Mouse (Mus musculus): ENCODE data around the gene Olfr916. TPM values are rescaled to one million over a fixed set of nuclear protein-coding genes. Genes with fewer than 3 reads are reported as not detected.

The Olfr916 gene
- not detected for total RNA-seq (2021)
- long read RNA-seq, experiment 1 = 0 reads
- long read RNA-seq, experiment 2 = 0 reads

GRCm38 (mm10) chr9:38659775-38660174 is at the start of gene Olfr916:
Olfr916 (minus strand) TSS chr9:38659875.
- intact Hi-C loops (cut with DNase I) = no loop called here

GRCm38 (mm10) chr9:38674501-38674900 is 14.8 kb upstream of the Olfr916 start, which contains the start of gene Olfr918:
Olfr918 (minus strand) TSS chr9:38674601.
- DNase-seq (ENCODE audit: low spot score in 2 of 2) = no peak
- intact Hi-C loops (cut with DNase I) = no loop called here

More at GRCm38 (mm10) chr9:38659775-38660174, at the start of gene Olfr916:
- no peak for DNase-seq (ENCODE audit: low spot score in 2 of 2)

GRCm38 (mm10) chr9:38672887-38673286 is 13.2 kb upstream of the Olfr916 start:
- intact Hi-C loops (cut with DNase I) = no loop called here
- no peak for DNase-seq (ENCODE audit: low spot score in 2 of 2)

GRCm38 (mm10) chr9:38665742-38666141 is 6.1 kb upstream of the Olfr916 start, which contains the start of gene Olfr917:
Olfr917 (minus strand) TSS chr9:38665842.
- intact Hi-C loops (cut with DNase I) = no loop called here
- DNase-seq (ENCODE audit: low spot score in 2 of 2) = no peak

- intact Hi-C loops (cut with DNase I) = no loop called here
- no peak for DNase-seq (ENCODE audit: low spot score in 2 of 2)
Observed at GRCm38 (mm10) chr9:38632406-38632805, 27.3 kb downstream of the Olfr916 start.

Other genes starting within 250 kb of the Olfr916 start
- gene Olfr901, start 230.4 kb downstream of the Olfr916 start, total RNA-seq (2021) = not detected
- gene Olfr902, start 212.2 kb downstream of the Olfr916 start, total RNA-seq (2021) = not detected
- not detected for gene Olfr904, start 196.7 kb downstream of the Olfr916 start, total RNA-seq (2021)
- gene Olfr905, start 188.8 kb downstream of the Olfr916 start, total RNA-seq (2021) = not detected
- not detected for gene Olfr906, start 172.8 kb downstream of the Olfr916 start, total RNA-seq (2021)
- gene Olfr907, start 164.1 kb downstream of the Olfr916 start, total RNA-seq (2021) = not detected
- gene Olfr911-ps1, start 138.3 kb downstream of the Olfr916 start, total RNA-seq (2021) = not detected
- gene Olfr910, start 122.0 kb downstream of the Olfr916 start, total RNA-seq (2021) = not detected
- not detected for gene Olfr912, start 79.7 kb downstream of the Olfr916 start, total RNA-seq (2021)
- gene Olfr913, start 67.1 kb downstream of the Olfr916 start, total RNA-seq (2021) = not detected
- not detected for gene Olfr914, start 54.8 kb downstream of the Olfr916 start, total RNA-seq (2021)
- gene Olfr917, start 6.0 kb upstream of the Olfr916 start, total RNA-seq (2021) = not detected
- gene Olfr918, start 14.7 kb upstream of the Olfr916 start, total RNA-seq (2021) = not detected
- not detected for gene Olfr919, start 43.8 kb upstream of the Olfr916 start, total RNA-seq (2021)
- gene Vwa5a, start 58.4 kb upstream of the Olfr916 start, total RNA-seq (2021) = 1 to 10 TPM; 6.5 to 8.3 TPM
- under 1 TPM in 1 of 2 experiments, not detected in 1; 0.09 TPM for gene Olfr920, start 92.4 kb upstream of the Olfr916 start, total RNA-seq (2021)
- gene Olfr921, start 113.2 kb upstream of the Olfr916 start, total RNA-seq (2021) = not detected
- gene Olfr922, start 154.7 kb upstream of the Olfr916 start, total RNA-seq (2021) = not detected
- not detected for gene Olfr923, start 166.7 kb upstream of the Olfr916 start, total RNA-seq (2021)
- gene Olfr924, start 184.6 kb upstream of the Olfr916 start, total RNA-seq (2021) = not detected
- not detected for gene Olfr26, start 195.2 kb upstream of the Olfr916 start, total RNA-seq (2021)
- not detected for gene Olfr926, start 217.3 kb upstream of the Olfr916 start, total RNA-seq (2021)